Mouse (Mus musculus): ENCODE data around the gene Luzp1. TPM values are rescaled to one million over a fixed set of nuclear protein-coding genes. Genes with fewer than 3 reads are reported as not detected.
A peak's percentile ranks its signal among the peaks of the same experiment; 100 is the strongest.

The Luzp1 gene
- polyA plus RNA-seq, 1 experiment, result 18.1 TPM

DNA sequence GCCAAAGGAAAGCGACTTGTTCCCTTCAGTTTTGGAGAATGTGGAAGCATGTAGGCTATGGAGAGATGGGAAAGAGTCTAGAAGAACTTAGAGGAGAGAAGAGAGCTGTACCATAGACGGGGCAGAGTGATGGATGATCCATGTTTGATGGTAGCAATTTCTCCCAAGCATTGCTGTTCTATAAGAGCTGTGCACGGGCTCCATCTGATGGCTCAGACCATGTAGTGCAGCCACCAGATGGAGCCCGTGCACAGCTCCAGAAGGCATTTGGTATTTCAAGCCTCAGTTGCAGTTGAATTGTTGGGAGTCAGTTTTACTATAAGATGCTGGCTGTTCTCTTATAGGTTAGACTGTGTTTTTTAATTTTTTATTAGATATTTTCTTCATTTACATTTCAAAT is 56.9 kb downstream of the Luzp1 start:
- no peak for DNase-seq (ENCODE audit: low read depth, low spot score)
- WGBS, result 17% methylated on average over 4 of the region's 4 CpGs

DNA sequence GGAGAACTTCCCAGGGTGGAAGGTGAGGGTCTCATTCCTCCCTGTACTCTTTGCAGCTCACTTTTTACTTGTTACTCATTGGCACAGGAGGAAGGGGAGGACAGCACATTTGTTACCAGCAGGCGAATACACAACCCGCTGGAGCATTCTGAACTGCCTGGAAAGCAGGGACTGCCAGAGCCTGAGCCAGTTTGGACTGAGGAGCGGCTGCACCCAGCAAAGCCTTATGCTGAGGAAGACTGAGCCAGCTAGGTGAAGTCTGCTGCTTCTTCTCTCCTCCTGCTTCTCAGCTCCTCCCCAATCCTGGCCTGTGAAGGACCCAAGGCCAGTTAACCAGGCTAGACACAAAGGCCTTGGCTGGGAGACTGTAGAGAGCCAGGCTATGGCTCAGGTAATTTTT is 75.6 kb downstream of the Luzp1 start:
- over 99% methylated on average over 3 of the region's 3 CpGs for WGBS

DNA sequence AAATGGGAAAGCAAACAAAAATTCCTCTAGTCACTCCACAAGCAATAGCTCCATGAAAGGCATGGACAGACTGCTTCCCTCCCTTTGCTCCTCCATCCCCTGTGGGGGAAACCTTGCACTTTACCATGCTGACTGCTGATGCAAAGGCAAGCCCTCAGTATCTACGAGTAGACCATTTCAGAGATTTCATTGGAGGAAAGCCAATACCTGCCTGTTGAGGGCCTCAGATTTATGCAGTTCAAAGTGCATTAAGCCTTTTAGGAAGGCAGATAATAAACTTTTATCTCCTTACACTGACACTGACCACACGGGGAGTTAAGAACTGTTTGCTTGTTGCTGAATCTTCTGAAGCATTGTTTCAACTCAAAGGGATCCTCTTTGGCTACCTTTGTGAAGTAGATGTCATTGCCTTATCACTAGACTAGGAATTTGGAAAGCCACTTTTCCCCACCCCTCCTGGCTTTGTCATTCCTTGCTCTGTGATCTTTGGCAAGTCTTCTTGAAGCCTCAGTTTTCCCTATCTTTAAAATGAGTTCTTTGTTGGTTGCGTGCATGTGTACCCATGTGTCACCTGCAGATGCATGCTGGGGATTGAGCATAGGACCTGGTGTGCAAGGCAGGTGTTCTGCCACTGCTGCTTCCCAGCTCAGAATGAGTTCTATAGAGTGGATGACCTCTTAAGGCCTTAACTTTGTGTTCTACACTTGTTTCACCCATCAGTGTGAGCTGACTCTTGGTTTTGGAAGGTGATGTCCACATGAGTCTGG is 76.9 kb downstream of the Luzp1 start:
- no peak for DNase-seq (ENCODE audit: low read depth, low spot score)
- WGBS, result 32% methylated on average over 3 of the region's 3 CpGs

More for the DNA sequence above, 75.6 kb downstream of the Luzp1 start:
- DNase-seq (ENCODE audit: low read depth, low spot score), result no peak

DNA sequence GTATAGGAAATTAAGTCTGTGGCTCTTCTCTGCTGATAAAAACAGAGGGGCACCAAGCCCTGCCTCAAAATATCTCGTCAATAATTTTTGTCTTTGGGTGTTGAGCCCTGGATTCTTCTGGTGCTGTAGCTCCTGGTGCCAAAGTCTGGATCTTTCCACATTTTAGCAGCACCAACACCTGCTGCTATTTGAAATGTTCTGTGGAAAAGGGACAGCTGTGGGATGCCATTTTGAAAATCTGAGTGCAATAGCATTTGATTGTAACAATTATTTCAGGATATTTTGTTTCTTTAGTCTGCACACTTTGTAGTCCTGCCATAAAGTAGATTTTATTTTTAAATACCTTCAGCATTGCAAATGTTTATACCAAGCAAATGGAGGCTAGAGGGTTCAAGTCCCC is 78.2 kb downstream of the Luzp1 start:
- WGBS, result 79% methylated on average over 1 of the region's 1 CpGs

DNA sequence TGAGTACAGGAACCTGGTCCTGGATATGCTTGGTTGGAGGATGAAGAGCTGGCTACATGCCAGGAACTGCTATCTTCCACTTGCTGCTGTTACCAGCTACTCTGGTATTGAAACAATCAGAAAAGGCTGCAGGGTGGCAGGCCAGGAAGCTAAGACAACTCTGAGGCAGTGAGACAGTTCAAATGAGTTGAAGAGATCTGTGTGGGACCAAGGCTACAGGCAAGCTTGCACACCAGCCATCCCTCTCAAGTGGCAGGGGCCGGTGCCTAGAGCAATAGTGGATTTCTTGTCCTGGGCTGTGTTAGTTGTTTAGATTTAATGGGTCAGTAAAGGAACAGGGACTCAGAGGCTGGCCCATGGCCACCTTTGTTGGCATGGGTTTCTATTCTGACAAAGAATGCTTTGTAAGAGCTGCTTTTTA is 78.8 kb downstream of the Luzp1 start:
- DNase-seq (ENCODE audit: low read depth, low spot score), result no peak
- 45% methylated on average over 1 of the region's 1 CpGs for WGBS

More for the DNA sequence above, 78.2 kb downstream of the Luzp1 start:
- DNase-seq (ENCODE audit: low read depth, low spot score), result no peak

DNA sequence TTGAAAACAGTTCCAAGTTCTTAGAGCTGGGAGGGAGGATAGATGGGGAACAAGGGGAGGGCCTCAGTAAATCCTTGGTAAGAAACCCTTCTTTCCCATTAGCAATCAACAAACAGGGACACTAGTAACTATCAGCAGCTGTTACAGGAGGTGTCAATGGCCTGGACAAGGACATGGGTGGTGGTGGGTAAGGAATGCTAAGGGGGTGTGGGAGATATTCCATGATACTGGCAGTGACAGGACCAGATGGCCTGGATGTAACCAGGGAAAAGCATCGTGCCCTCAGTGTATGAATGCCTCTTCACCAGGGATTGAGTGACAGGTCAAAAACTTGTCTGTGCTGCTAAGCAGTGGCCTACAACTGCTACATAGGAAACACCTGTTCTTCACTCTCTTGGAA is 83.5 kb downstream of the Luzp1 start:
- 80% methylated on average over 1 of the region's 1 CpGs for WGBS
- no peak for DNase-seq (ENCODE audit: low read depth, low spot score)

DNA sequence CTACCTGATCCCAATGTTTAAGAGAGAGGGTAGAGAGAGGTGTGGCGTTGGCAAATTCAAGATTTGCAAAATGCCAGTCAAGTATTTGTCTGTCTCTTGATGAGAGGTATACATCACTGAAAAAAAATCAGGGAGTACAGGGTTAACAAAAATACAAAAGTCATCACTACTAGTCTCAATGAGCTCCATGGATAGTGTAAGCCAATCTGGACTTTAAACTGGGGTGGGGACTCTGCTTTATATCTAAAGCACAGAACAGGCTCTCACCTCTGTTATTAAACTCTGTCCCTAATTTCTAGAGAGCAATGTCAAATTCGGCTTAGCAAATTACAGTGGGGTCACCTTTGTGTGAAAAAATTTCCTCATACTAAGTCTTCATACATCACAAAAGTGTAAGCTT is 88.1 kb downstream of the Luzp1 start:
- WGBS, result 60% methylated on average over 2 of the region's 2 CpGs
- peak; percentile 25 for DNase-seq (ENCODE audit: low read depth, low spot score)

DNA sequence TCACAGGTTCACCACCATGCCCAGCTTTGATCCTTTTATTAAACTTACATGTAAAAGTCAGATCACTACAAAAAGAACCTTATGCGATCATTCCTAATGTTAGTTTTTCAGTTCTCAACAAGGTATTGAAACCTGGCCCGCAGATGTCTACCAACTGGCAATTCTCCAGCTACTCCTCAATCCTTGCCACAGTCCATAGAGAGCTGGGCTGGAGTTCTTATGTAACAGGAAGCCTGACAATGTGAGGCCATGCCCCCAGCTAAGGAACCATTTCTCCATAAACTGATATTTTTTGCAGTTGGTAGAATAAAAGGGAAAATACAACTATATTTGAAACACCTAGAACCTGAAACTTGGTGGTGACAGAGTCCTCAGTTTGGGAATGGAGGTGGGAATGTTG is 90.1 kb downstream of the Luzp1 start:
- 73% methylated on average over 2 of the region's 2 CpGs for WGBS
- DNase-seq (ENCODE audit: low read depth, low spot score), result no peak

DNA sequence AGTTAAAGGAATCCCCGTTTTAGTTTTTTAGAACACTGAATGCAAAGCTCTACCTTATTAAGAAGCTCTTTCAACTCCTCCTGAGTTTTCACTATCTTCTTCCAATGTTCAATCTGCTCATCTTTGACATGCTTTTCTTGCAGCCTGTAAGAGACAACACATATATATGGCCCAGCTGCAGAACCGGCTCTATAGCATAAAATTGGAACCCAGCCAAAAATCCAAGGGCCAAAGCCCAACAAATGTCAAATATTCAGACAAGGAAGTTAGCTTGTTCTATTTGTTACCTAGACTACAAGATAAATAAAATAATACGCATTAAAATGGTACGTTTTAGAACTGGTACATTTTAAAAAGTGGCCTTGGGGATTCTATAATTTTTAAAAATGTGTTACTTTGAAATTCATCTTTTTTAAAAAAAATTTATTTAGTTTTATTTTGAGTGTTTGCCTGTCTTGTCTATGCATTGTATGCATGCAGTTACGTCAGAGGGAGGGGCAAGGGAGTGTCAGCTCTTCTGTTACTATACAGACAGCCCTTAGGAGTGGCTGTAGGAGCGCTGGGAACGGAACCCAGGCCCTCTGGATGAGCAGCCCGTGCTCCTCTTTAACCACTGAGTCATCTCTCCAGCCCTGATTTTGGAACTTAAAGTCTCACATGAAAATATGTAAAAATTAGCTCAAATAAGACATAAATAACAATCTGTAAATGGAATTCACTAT is 90.9 kb downstream of the Luzp1 start:
- no peak for DNase-seq (ENCODE audit: low read depth, low spot score)
- 38% methylated on average over 8 of the region's 8 CpGs for WGBS

DNA sequence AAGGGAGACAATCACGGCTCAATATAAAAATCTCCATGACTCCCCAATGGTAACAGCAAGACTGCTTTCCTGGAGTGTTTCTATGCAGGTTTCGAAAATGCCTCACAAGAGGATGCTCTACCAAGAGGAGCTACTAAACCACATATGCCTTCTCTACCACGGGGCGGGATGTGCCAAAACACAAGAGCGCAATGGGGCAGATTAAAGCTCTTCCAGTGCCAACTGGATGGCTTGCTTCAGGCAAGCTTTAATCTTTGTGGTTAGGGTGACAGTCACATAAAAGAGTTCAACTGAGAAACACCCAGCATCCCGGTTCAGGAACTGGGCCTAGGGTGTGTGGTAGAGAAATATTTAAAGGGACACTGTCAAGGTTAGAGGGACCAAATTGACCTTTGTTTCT is 93.2 kb downstream of the Luzp1 start:
- 81% methylated on average over 6 of the region's 6 CpGs for WGBS
- DNase-seq (ENCODE audit: low read depth, low spot score), result no peak

DNA sequence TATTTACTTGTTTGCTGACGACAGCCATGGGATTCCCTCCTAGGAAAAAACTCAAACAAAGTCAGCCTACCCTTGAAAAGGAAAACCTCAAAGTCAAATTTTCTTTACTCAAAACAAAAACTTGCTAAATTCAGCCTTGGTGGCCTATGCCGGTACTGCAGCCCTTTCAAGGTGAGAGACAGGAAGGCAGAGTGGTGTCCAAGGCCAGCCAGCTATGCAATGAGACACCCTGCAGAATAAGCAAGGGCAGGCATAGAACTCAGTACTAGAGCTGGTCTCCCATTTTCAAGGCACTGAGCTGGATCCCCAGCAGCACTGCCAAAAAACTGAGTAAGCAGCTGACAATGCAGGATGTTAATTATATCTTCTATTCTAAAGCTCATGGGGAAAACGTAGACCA is 99.1 kb downstream of the Luzp1 start:
- WGBS, result 79% methylated on average over 3 of the region's 3 CpGs
- no peak for DNase-seq (ENCODE audit: low read depth, low spot score)

DNA sequence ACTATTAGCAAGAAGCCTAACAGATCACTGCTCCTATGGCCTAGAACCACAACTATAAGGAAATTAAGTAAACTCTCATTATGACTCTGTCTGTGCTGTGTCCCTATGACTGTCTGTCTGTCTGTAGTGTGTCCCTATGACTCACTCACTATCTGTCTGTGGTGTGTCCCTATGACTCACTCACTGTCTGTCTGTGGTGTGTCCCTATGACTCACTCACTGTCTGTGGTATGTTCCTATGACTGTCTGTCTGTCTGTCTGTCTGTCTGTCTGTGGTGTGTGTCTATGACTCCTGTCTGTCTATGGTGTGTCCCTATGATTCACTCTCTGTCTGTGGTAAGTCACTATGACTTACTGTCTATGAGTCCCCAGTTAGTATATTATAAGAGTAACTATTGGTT is 100.4 kb downstream of the Luzp1 start:
- no peak for DNase-seq (ENCODE audit: low read depth, low spot score)

DNA sequence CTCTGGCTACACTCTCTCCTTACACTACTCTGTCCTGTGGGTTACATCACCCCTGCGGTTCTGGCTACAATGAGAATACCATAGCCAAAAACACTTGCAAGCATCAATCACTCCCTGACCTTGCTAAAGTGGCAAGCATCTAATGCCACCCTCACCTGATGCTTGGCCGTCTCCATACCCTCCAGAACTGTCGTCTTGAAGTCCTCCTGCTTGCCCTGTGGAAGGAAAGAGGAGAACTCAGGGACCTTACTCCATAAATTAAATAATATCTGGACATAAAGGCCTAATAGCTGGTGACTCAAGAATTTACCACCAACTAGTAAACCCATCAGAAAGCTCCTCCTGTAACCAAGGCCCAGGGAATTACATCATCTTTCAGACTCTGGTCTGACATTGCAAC is 112.3 kb downstream of the Luzp1 start:
- DNase-seq (ENCODE audit: low read depth, low spot score), result no peak
- WGBS, result 92% methylated on average over 3 of the region's 3 CpGs

DNA sequence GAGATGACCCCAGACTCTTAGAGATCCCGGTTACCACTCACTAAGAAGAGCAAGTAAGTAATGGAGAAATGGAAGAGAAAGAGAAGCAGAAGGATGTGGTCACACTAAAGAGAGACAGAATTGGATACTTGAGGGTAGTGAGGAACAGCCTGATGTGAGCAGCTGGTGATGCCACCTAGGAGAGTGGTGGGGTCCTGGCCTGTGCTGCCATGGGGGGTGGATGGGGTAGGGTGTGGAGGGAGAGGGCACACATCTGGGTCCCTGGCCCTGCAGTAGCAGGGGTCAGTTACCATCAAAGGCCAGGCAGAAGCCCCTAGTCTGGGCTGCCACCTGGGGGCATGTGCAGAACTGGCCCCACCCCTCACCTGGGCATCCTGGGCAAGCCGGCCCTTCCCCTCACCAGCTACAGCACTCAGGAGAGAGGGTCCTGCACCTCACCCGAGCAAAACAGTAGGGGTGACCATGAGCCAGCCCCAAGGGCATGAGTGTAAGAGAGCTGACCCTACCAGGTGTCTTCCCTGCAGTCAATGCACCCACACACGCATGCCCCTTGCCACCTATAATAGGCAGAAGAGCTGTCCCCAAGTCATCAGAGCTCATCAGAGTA is 117.8 kb downstream of the Luzp1 start:
- DNase-seq (ENCODE audit: low read depth, low spot score), result no peak
- 82% methylated on average over 4 of the region's 4 CpGs for WGBS

DNA sequence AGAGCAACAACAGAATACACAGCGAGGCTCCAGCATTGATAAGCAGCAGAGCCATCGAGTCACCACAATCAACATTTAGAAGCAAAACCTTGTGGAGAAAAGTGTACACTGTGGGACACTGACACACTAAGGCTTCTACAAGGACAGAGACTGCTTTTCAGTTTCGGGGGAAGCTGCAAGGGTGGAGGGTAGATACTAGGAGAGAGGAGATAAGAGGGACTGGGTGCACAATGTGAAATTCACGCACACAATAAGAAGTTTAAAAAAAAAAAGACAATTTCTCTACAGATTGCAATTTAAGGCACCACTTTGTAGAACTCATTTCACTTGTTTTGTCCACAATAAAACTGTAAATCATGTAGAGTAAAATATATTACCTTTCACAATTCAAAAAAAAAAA is 118.4 kb downstream of the Luzp1 start:
- WGBS, result 89% methylated on average over 4 of the region's 4 CpGs
- DNase-seq (ENCODE audit: low read depth, low spot score), result no peak

DNA sequence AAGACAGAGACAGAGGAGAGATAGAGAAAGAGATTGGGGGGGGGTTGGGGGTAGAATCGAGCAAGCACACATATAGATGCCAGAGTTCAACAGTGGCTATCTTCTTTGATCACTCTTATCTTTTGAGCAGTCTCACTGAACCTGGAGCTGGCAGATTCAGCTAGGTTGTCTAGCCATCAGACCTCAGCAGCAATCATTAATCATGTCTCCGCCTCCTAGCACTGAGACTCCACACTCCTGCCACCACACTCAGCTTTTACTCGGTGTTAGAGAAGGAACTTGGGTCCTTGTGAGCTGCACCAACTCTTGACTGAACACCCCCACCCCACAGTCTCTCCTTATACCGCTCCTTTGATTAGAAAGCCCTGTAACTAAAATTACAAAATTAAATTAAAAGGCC is 122.5 kb downstream of the Luzp1 start:
- DNase-seq (ENCODE audit: low read depth, low spot score), result no peak
- 55% methylated on average over 4 of the region's 4 CpGs for WGBS

DNA sequence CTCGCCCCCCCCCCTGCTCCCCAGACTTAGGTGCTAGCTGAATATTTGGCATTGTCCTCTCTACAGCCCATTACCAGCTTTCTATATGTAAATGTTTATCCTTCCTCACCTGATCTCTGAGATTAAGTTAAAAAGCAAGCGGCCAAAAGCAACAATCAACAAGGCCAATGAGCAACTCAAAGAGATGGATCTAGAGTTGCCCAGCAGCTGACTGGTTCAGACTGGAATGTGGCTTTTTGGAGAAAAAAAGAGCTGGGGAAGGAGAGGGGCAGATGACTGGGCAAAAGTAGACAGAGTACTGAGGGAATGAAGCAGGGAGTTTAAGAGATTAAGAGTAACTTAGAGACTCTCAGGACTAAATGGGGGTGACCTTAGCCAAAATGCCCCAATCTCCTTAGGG is 124.4 kb downstream of the Luzp1 start:
- WGBS, result 88% methylated on average over 2 of the region's 2 CpGs
- no peak for DNase-seq (ENCODE audit: low read depth, low spot score)

DNA sequence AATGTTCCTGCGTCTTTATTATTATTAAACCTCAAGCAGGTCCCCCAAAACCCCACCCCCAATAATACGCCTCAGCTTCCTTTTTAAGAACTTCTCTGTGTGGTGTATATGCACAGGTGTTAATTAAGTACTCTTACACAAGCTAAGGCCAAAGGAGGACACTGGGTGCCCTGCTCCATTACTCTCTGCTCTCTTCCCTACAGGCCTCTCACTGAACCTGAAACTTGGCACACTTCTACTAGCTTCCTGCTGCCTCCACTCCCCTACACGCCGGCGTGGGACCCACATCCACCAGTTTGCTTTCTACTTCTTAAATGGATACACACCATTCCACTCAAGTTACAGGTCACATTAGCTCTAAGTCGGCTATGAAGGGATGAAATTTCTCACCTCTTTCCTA is 125.7 kb downstream of the Luzp1 start:
- no peak for DNase-seq (ENCODE audit: low read depth, low spot score)
- WGBS, result 74% methylated on average over 6 of the region's 6 CpGs

DNA sequence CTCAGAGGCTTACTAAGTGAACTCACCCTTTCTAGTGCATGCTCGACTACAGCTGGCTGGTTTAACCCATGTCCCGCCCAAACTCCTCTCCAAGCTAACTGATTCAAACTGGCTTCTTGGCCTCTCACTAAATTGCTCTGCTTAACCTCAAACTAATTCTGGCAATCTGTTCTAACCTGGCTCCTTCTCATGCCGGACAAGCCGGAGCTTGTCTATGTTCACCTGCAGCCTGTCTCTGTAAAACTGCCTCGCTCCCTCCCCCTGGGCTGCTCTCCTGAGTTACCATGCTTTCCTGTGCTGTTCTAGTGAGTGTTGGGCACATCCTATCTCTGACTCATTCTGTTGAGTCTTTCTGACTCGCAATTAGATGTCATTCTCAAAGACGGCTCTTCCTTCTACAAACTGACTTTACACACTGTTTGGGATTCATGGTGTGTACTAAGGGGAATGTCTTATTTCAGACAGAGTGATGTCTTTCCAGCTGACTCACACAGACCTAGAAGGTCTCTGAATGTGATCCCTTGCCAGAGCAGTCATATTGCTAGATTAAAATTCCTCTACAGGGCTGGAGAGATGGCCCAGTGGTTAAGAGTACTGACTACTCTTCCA is 128.8 kb downstream of the Luzp1 start:
- 69% methylated on average over 7 of the region's 7 CpGs for WGBS
- DNase-seq (ENCODE audit: low read depth, low spot score), result no peak

DNA sequence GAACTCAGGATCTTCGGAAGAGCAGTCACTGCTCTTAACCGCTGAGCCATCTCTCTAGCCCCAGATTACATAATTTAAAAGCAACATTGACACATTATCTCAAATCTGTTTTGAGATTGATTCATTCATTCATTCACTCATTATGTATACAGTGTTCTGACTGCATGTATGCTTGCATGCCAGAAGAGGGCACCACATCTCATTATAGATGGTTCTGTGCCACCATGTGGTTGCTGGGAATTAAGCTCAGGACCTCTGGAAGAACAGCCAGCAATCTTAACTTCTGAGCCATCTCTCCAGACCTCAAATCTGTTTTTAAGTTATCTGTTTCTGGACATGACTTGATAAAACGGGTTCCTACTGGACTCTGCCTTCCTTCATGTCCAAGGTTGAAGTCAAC is 130.3 kb downstream of the Luzp1 start:
- 97% methylated on average over 3 of the region's 3 CpGs for WGBS
- DNase-seq (ENCODE audit: low read depth, low spot score), result no peak

DNA sequence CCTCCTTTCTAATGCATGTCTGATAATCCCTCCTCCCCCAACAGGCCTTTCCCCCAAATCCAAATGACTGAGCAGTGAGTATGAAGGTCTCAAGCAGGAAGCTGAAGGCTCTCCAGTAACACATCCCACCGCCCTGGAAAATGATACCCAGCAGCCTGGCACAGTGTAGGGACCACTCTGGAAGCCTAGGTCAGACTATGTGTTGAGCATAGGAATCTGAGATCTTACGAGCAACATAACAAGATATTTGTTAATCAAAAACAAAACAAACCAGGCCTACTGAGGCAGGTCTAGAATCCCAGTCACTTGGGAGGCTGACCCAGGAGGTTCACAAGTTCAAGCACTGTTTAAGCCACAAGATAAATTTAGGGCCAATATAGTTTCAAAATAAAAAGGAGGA is 131.0 kb downstream of the Luzp1 start:
- WGBS, result 87% methylated on average over 2 of the region's 2 CpGs
- DNase-seq (ENCODE audit: low read depth, low spot score), result no peak

Data from large intestine, adult 2 months (tissue).